ENCODE assay signal across 11 mouse cellular contexts in the genomic region with DNA sequence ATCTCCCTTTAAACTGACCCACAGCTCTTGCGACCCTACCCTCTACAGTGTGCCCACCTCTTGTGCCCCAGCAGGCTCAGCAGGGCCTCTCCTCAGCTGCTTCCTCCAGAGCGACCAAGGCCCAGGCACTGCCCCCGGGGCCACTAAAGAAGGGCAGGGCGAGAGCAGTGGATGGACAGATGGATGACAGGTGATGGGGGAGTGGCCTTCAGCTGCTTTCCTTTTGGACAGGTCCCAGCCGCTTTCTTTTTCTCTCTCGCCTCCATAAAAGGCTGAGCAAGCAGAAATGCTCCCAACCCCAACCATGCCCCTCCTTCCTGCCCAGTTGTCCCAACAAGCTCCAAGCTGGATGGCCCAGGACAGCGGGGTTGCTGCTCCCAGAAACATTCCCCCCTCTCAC. TPM values are rescaled to one million over a fixed set of nuclear protein-coding genes. Genes with fewer than 3 reads are reported as not detected.
DNase-seq lines count a peak whose midpoint lies in the region; ATAC-seq lines count a peak whose summit lies in the region.
"Had no signal": no experiment of that assay in that cellular context is flagged by ENCODE, and none has a peak within 500 bp of the region (broad histone marks: within the 10 kb centered on the region; RNA-seq: fewer than 3 reads in every experiment).

No protein-coding gene starts in this region.

- H3K36me3 ChIP-seq in forebrain, embryonic 14.5 days (ENCODE audit: control insufficient read depth, insufficient read depth, low read length): no peaks in the 10 kb centered on the region
- H3K36me3 ChIP-seq in kidney, embryonic 15.5 days: no peaks in the 10 kb centered on the region
- H3K36me3 ChIP-seq in midbrain, embryonic 15.5 days (replicated peaks): no peaks in the 10 kb centered on the region
- H3K36me3 ChIP-seq: heart, embryonic 12.5 days; liver, embryonic 12.5 days had no signal

- H3K9me3 ChIP-seq in forebrain, embryonic 14.5 days (replicated peaks; ENCODE audit: control insufficient read depth, low read length): no peaks in the 10 kb centered on the region
- no peaks in the 10 kb centered on the region for H3K9me3 ChIP-seq in kidney, embryonic 15.5 days (replicated peaks)
- H3K9me3 ChIP-seq in midbrain, embryonic 15.5 days: no peaks in the 10 kb centered on the region
- H3K9me3 ChIP-seq: heart, embryonic 12.5 days; liver, embryonic 12.5 days had no signal

- DNase-seq in gastrocnemius, postnatal 10 days: peak; percentile 28
- no peak for DNase-seq in gastrocnemius, adult 18-20 months (ENCODE audit: low spot score)
- DNase-seq in forebrain, embryonic 14.5 days (ENCODE audit: low spot score): no peak
- no peak for DNase-seq in frontal cortex, postnatal 10 days (ENCODE audit: low spot score in 2 of 2)
- no peak for DNase-seq in right cerebral cortex, adult 18-20 months

- peaks cover 32% of the 10 kb centered on the region for H3K4me1 ChIP-seq in forebrain, embryonic 14.5 days (ENCODE audit: control insufficient read depth, insufficient read depth, low read length)
- H3K4me1 ChIP-seq in kidney, embryonic 15.5 days: peaks cover 37% of the 10 kb centered on the region
- peaks cover 72% of the 10 kb centered on the region for H3K4me1 ChIP-seq in midbrain, embryonic 15.5 days
- H3K4me1 ChIP-seq: liver, embryonic 12.5 days had no signal

- WGBS in forebrain, embryonic 14.5 days: 38% methylated on average over 7 of the region's 7 CpGs
- 24% methylated on average over 7 of the region's 7 CpGs for WGBS in kidney, embryonic 15.5 days
- 39% methylated on average over 7 of the region's 7 CpGs for WGBS in midbrain, embryonic 15.5 days

- peaks cover 6% of the 10 kb centered on the region for H3K27me3 ChIP-seq in forebrain, embryonic 14.5 days (replicated peaks; ENCODE audit: control insufficient read depth, insufficient read depth, low read length)
- H3K27me3 ChIP-seq in kidney, embryonic 15.5 days: peaks cover 73% of the 10 kb centered on the region
- H3K27me3 ChIP-seq in midbrain, embryonic 15.5 days (replicated peaks): no peaks in the 10 kb centered on the region; the same call in 1 of the 2 replicates

- H3K4me2 ChIP-seq in forebrain, embryonic 14.5 days (ENCODE audit: low read length): peak overlapping the region; percentile 88
- H3K4me2 ChIP-seq in kidney, embryonic 15.5 days: no peak overlapping the region
- peak overlapping the region; percentile 73 for H3K4me2 ChIP-seq in midbrain, embryonic 15.5 days
- H3K4me2 ChIP-seq: heart, embryonic 12.5 days; liver, embryonic 12.5 days had no signal

- peak overlapping the region; percentile 37 for H3K9ac ChIP-seq in forebrain, embryonic 14.5 days (ENCODE audit: low read length)
- no peak overlapping the region for H3K9ac ChIP-seq in kidney, embryonic 15.5 days
- 0 out of 2 replicates have a peak overlapping the region, but pooled peaks have one; percentile 23 for H3K9ac ChIP-seq in midbrain, embryonic 15.5 days
- H3K9ac ChIP-seq: heart, embryonic 12.5 days; liver, embryonic 12.5 days had no signal

- H3K27ac ChIP-seq in forebrain, embryonic 14.5 days (ENCODE audit: low read depth, low read length): no peak overlapping the region
- H3K27ac ChIP-seq in kidney, embryonic 15.5 days: peak overlapping the region; percentile 57
- 0 out of 2 replicates have a peak overlapping the region, but pooled peaks have one; percentile 16 for H3K27ac ChIP-seq in midbrain, embryonic 15.5 days
- H3K27ac ChIP-seq: liver, embryonic 12.5 days had no signal

- ATAC-seq in forebrain, embryonic 14.5 days: no peak
- 0 out of 2 replicates have a peak, but pooled peaks have one; percentile 33 for ATAC-seq in kidney, embryonic 15.5 days (replicated peaks; ENCODE audit: low FRiP score)
- no peak for ATAC-seq in midbrain, embryonic 15.5 days (replicated peaks)
- no peak for ATAC-seq in erythroblast, adult 5-6 weeks (replicated peaks; ENCODE audit: low FRiP score, poor library complexity, severe bottlenecking)
- ATAC-seq: liver, embryonic 12.5 days had no signal

- H3K4me3 ChIP-seq in forebrain, embryonic 14.5 days (ENCODE audit: low read depth, low read length): 0 out of 2 replicates have a peak overlapping the region, but pooled peaks have one; percentile 56
- no peak overlapping the region for H3K4me3 ChIP-seq in kidney, embryonic 15.5 days (replicated peaks)
- H3K4me3 ChIP-seq in midbrain, embryonic 15.5 days: peak overlapping the region; percentile 60; the same call in 1 of the 2 replicates
- H3K4me3 ChIP-seq: heart, embryonic 12.5 days; liver, embryonic 12.5 days had no signal

RNA-seq across cellular contexts. Expression of a gene that starts 2.7 kb away (rescaled TPM):
- total RNA-seq in gastrocnemius, postnatal 10 days (2021): 10 to 100 TPM; 11.1 to 16.4 TPM
- total RNA-seq in gastrocnemius, adult 18-20 months (2021): under 1 TPM; 0.38 to 0.57 TPM
- polyA plus RNA-seq in forebrain, embryonic 14.5 days (2014; fragmentation: Nextera tagmentation; extraction: Ambion mirVana): 7.9 and 9.6 TPM in 2 replicates
- 2.5 and 2.6 TPM in 2 replicates for polyA plus RNA-seq in kidney, embryonic 15.5 days (2015; fragmentation: Nextera tagmentation; extraction: Ambion mirVana)
- polyA plus RNA-seq in midbrain, embryonic 15.5 days (2015; fragmentation: Nextera tagmentation; extraction: Ambion mirVana): 19.4 and 21.2 TPM in 2 replicates
- total RNA-seq in erythroblast, adult 5-6 weeks (2015; ENCODE audit: low replicate concordance): not detected in 2 replicates
- total RNA-seq in erythroblast, adult 5-6 weeks (2017; ENCODE audit: low replicate concordance): not detected in 2 replicates
- total RNA-seq: megakaryocyte progenitor cell, adult 5-6 weeks had no signal

Comparison
In these comparisons a context has a peak if more than half of its experiments do, and no peak if none do; other contexts are left out.
1. RNA of a gene that starts 2.7 kb away (total RNA-seq): 11.1 to 16.4 TPM in gastrocnemius, postnatal 10 days; 0.38 to 0.57 TPM in gastrocnemius, adult 18-20 months and not detected in erythroblast, adult 5-6 weeks; every median in the first group is over 4 times any median in the second.